Mouse (Mus musculus): Measurements from ENCODE around the gene Rbm14. TPM values are rescaled to one million over a fixed set of nuclear protein-coding genes. Genes with fewer than 3 reads are reported as not detected.
A peak's percentile ranks its signal among the peaks of the same experiment; 100 is the strongest.
"Not testable (repeated sequence)": the region's sequence is repeated elsewhere in the genome, so short reads cannot be mapped to it uniquely, and the experiment has no call there.

Gene Rbm14
- polyA plus RNA-seq, 1 experiment from 2014 or later = 81.4 TPM

- Histone ChIP-seq H3K9ac (replicated peaks) (peak within 1 kb of the TSS; percentile 50), H3K4me1 (peaks cover 16% of the 10 kb centered on the region), H3K4me3 (peak within 1 kb of the TSS; percentile 47), H3K27me3 (peaks cover 18% of the 10 kb centered on the region), H3K4me2 (replicated peaks) (peak within 1 kb of the TSS; percentile 84), H3K36me3 (no peaks in the 10 kb centered on the region), H3K9me3 (no peaks in the 10 kb centered on the region), H3K27ac (replicated peaks) (no peak within 1 kb of the TSS)
- ATAC-seq (replicated peaks) = peak; percentile 99
- WGBS = under 1% methylated on average over 25 of the region's 25 CpGs
Measured at GRCm38 (mm10) chr19:4839149-4839548, 27.7 kb upstream of the Rbm14 start, which contains the start of the genes Ccs and Ccdc87. Gene Ccs (minus strand): TSS chr19:4839332. Gene Ccdc87 (plus strand): TSS chr19:4839366.

- Histone ChIP-seq H3K27me3 (peaks cover 18% of the 10 kb centered on the region), H3K36me3 (no peaks in the 10 kb centered on the region), H3K27ac (replicated peaks) (no peak overlapping the region), H3K4me3 (peak overlapping the region; percentile 47), H3K9me3 (no peaks in the 10 kb centered on the region), H3K4me1 (peaks cover 16% of the 10 kb centered on the region), H3K4me2 (replicated peaks) (peak overlapping the region; percentile 84), H3K9ac (replicated peaks) (peak overlapping the region; percentile 50)
- 37% methylated on average over 10 of the region's 10 CpGs for WGBS
- ATAC-seq (replicated peaks) = peak; percentile 23; the same call in 1 of the 2 replicates
Measured at GRCm38 (mm10) chr19:4838526-4839140, 27.2 kb upstream of the Rbm14 start.

- Histone ChIP-seq H3K4me3 (no peak overlapping the region), H3K27me3 (peaks cover 16% of the 10 kb centered on the region), H3K4me2 (replicated peaks) (no peak overlapping the region), H3K9me3 (no peaks in the 10 kb centered on the region), H3K4me1 (peaks cover 16% of the 10 kb centered on the region), H3K9ac (replicated peaks) (no peak overlapping the region), H3K36me3 (no peaks in the 10 kb centered on the region; the same call in 1 of the 2 replicates), H3K27ac (replicated peaks) (no peak overlapping the region)
- no peak for ATAC-seq (replicated peaks)
- 89% methylated on average over 6 of the region's 6 CpGs for WGBS
Measured at GRCm38 (mm10) chr19:4837049-4837448, 25.6 kb upstream of the Rbm14 start.

GRCm38 (mm10) chr19:4836096-4836495 lies 24.7 kb upstream of the Rbm14 start:
- Histone ChIP-seq H3K36me3 (no peaks in the 10 kb centered on the region; the same call in 1 of the 2 replicates), H3K4me2 (replicated peaks) (no peak overlapping the region), H3K4me1 (peaks cover 16% of the 10 kb centered on the region), H3K27me3 (peaks cover 13% of the 10 kb centered on the region), H3K4me3 (no peak overlapping the region), H3K9ac (replicated peaks) (no peak overlapping the region), H3K9me3 (no peaks in the 10 kb centered on the region), H3K27ac (replicated peaks) (no peak overlapping the region)
- 78% methylated on average over 2 of the region's 2 CpGs for WGBS
- ATAC-seq (replicated peaks) = no peak

GRCm38 (mm10) chr19:4833977-4834376 lies 22.5 kb upstream of the Rbm14 start:
- no peak overlapping the region for H3K4me3 ChIP-seq
- no peaks in the 10 kb centered on the region for H3K9me3 ChIP-seq
- H3K27me3 ChIP-seq = no peaks in the 10 kb centered on the region
- peaks cover 15% of the 10 kb centered on the region for H3K4me1 ChIP-seq
- no peaks in the 10 kb centered on the region; the same call in 1 of the 2 replicates for H3K36me3 ChIP-seq
- no peak overlapping the region for H3K4me2 ChIP-seq (replicated peaks)
- ATAC-seq (replicated peaks) = no peak
- 88% methylated on average over 8 of the region's 8 CpGs for WGBS
- H3K9ac ChIP-seq (replicated peaks) = no peak overlapping the region
- H3K27ac ChIP-seq (replicated peaks) = no peak overlapping the region

GRCm38 (mm10) chr19:4829156-4829555 lies 17.7 kb upstream of the Rbm14 start:
- Histone ChIP-seq H3K4me2 (replicated peaks) (no peak overlapping the region), H3K9ac (replicated peaks) (no peak overlapping the region), H3K4me1 (0 out of 2 replicates have a peak, but pooled peaks cover 4% of the 10 kb centered on the region), H3K27ac (replicated peaks) (no peak overlapping the region), H3K36me3 (peaks cover 12% of the 10 kb centered on the region), H3K4me3 (no peak overlapping the region), H3K27me3 (no peaks in the 10 kb centered on the region), H3K9me3 (no peaks in the 10 kb centered on the region)
- 51% methylated on average over 7 of the region's 7 CpGs for WGBS
- ATAC-seq (replicated peaks) = no peak

- H3K4me3 ChIP-seq = no peak overlapping the region
- no peaks in the 10 kb centered on the region for H3K9me3 ChIP-seq
- no peak for ATAC-seq (replicated peaks)
- H3K27ac ChIP-seq (replicated peaks) = no peak overlapping the region
- H3K4me2 ChIP-seq (replicated peaks) = no peak overlapping the region
- 65% methylated on average over 16 of the region's 16 CpGs for WGBS
- H3K9ac ChIP-seq (replicated peaks) = no peak overlapping the region
- H3K4me1 ChIP-seq = 0 out of 2 replicates have a peak, but pooled peaks cover 4% of the 10 kb centered on the region
- H3K36me3 ChIP-seq = peaks cover 12% of the 10 kb centered on the region
- H3K27me3 ChIP-seq = no peaks in the 10 kb centered on the region
Measured at GRCm38 (mm10) chr19:4828444-4829114, 17.1 kb upstream of the Rbm14 start.

GRCm38 (mm10) chr19:4820678-4821303 lies 9.4 kb upstream of the Rbm14 start:
- Histone ChIP-seq H3K36me3 (peaks cover 12% of the 10 kb centered on the region), H3K9ac (replicated peaks) (no peak overlapping the region), H3K9me3 (no peaks in the 10 kb centered on the region), H3K27me3 (no peaks in the 10 kb centered on the region), H3K4me1 (no peaks in the 10 kb centered on the region), H3K4me2 (replicated peaks) (no peak overlapping the region), H3K4me3 (no peak overlapping the region), H3K27ac (replicated peaks) (no peak overlapping the region)
- ATAC-seq (replicated peaks) = peak; percentile 67; the same call in 1 of the 2 replicates
- WGBS = 60% methylated on average over 5 of the region's 5 CpGs

GRCm38 (mm10) chr19:4817182-4817835 lies 5.9 kb upstream of the Rbm14 start:
- H3K4me1 ChIP-seq = peaks cover under 1% of the 10 kb centered on the region
- H3K4me3 ChIP-seq = no peak overlapping the region
- H3K4me2 ChIP-seq (replicated peaks) = no peak overlapping the region
- WGBS = 74% methylated on average over 1 of the region's 1 CpGs
- H3K27ac ChIP-seq (replicated peaks) = no peak overlapping the region
- H3K27me3 ChIP-seq = no peaks in the 10 kb centered on the region
- no peaks in the 10 kb centered on the region for H3K36me3 ChIP-seq
- H3K9me3 ChIP-seq = no peaks in the 10 kb centered on the region
- H3K9ac ChIP-seq (replicated peaks) = no peak overlapping the region
- no peak for ATAC-seq (replicated peaks)

- Histone ChIP-seq H3K36me3 (no peaks in the 10 kb centered on the region), H3K27me3 (no peaks in the 10 kb centered on the region), H3K4me3 (no peak overlapping the region), H3K4me2 (replicated peaks) (no peak overlapping the region), H3K4me1 (peaks cover 28% of the 10 kb centered on the region), H3K9me3 (no peaks in the 10 kb centered on the region), H3K27ac (replicated peaks) (no peak overlapping the region), H3K9ac (replicated peaks) (no peak overlapping the region)
- WGBS = 83% methylated on average over 6 of the region's 6 CpGs
- ATAC-seq (replicated peaks) = no peak
Measured at GRCm38 (mm10) chr19:4813015-4813414, 1.6 kb upstream of the Rbm14 start.

GRCm38 (mm10) chr19:4812334-4812949 lies 1.0 kb upstream of the Rbm14 start:
- WGBS = 82% methylated on average over 8 of the region's 8 CpGs
- Histone ChIP-seq H3K9ac (replicated peaks) (peak overlapping the region; percentile 90), H3K4me3 (peak overlapping the region; percentile 97), H3K4me1 (peaks cover 32% of the 10 kb centered on the region), H3K4me2 (replicated peaks) (peak overlapping the region; percentile 87), H3K27ac (replicated peaks) (peak overlapping the region; percentile 96)
- ATAC-seq (replicated peaks); H3K9me3 ChIP-seq; H3K36me3 ChIP-seq; H3K27me3 ChIP-seq: not testable (repeated sequence)
